Mouse (Mus musculus) hindbrain, embryonic 13.5 days (tissue): ENCODE measurements around the gene Phpt1. TPM values are rescaled to one million over a fixed set of nuclear protein-coding genes. Genes with fewer than 3 reads are reported as not detected.
A peak's percentile ranks its signal among the peaks of the same experiment; 100 is the strongest.

Experiments
- ATAC-seq: fragments of 200-750 bp; cut with Nextera tagmentation; 2 replicates; pipeline ENCODE4 v1.8.0; 2017; ENCODE audit warnings: moderate TSS enrichment; ENCODE audit not compliant: low FRiP score
- H3K27ac ChIP-seq: fragments of 300-500 bp; sonication (generic); 2 replicates; pipeline ENCODE4 v1.5.1; 2015; ENCODE audit warnings: inconsistent platforms, mild to moderate bottlenecking, moderate library complexity
- H3K27me3 ChIP-seq: fragments of 300-500 bp; sonication (generic); 2 replicates; pipeline ENCODE4 v1.6.1; 2015; ENCODE audit warnings: mild to moderate bottlenecking, inconsistent platforms
- H3K36me3 ChIP-seq: fragments of 300-500 bp; sonication (generic); 2 replicates; pipeline ENCODE4 v1.6.1; 2015; ENCODE audit warnings: mild to moderate bottlenecking, inconsistent platforms
- H3K4me1 ChIP-seq: fragments of 300-500 bp; sonication (generic); replicated peaks from 2 replicates; pipeline ENCODE4 v1.6.1; 2015; ENCODE audit warnings: inconsistent platforms
- H3K4me2 ChIP-seq: fragments of 300-500 bp; sonication (generic); 2 replicates; pipeline ENCODE4 v1.6.1; 2015; ENCODE audit warnings: inconsistent platforms, mild to moderate bottlenecking, moderate library complexity
- H3K4me3 ChIP-seq: fragments of 300-500 bp; sonication (generic); 2 replicates; pipeline ENCODE4 v1.5.1; 2015; ENCODE audit warnings: mild to moderate bottlenecking, inconsistent platforms
- H3K9ac ChIP-seq: fragments of 300-500 bp; sonication (generic); 2 replicates; pipeline ENCODE4 v1.6.1; 2015; ENCODE audit warnings: mild to moderate bottlenecking, inconsistent platforms
- H3K9me3 ChIP-seq: fragments of 300-500 bp; sonication (generic); 2 replicates; pipeline ENCODE4 v1.6.1; 2016; ENCODE audit warnings: inconsistent platforms
- WGBS: fragments of 180-500 bp; shearing (Covaris S2); methylation state at CpG from one replicate; pipeline ENCODE4 v1.1.7; 2015; 5-methylcytosine and 5-hydroxymethylcytosine counted together
- polyA plus RNA-seq: library from polyadenylated mRNA; unstranded; fragments of >200 nt; fragmentation: Nextera tagmentation; extraction: Ambion mirVana; gene quantifications from 2 replicates; pipeline ENCODE4 v1.2.1, GENCODE M21; 2015

The Phpt1 gene
- polyA plus RNA-seq, 1 experiment from 2014 or later: 179 TPM

- H3K27me3 ChIP-seq: no peaks in the 10 kb centered on the region
- H3K36me3 ChIP-seq: no peaks in the 10 kb centered on the region
- H3K4me3 ChIP-seq: no peak overlapping the region
- H3K9me3 ChIP-seq: no peaks in the 10 kb centered on the region
- H3K4me2 ChIP-seq: no peak overlapping the region
- 42% methylated on average over 5 of the region's 5 CpGs for WGBS
- ATAC-seq: no peak
- H3K9ac ChIP-seq: no peak overlapping the region
- H3K4me1 ChIP-seq: peaks cover 5% of the 10 kb centered on the region
- no peak overlapping the region for H3K27ac ChIP-seq
Measured at GRCm38 (mm10) chr2:25551186-25551585, 23.8 kb downstream of the Phpt1 start.

- Histone ChIP-seq H3K9ac (no peak overlapping the region), H3K4me2 (no peak overlapping the region), H3K9me3 (no peaks in the 10 kb centered on the region), H3K27me3 (no peaks in the 10 kb centered on the region), H3K36me3 (no peaks in the 10 kb centered on the region), H3K4me1 (peaks cover 21% of the 10 kb centered on the region), H3K4me3 (no peak overlapping the region), H3K27ac (no peak overlapping the region)
- 76% methylated on average over 9 of the region's 9 CpGs for WGBS
- ATAC-seq: no peak
Measured at GRCm38 (mm10) chr2:25549021-25549991, 25.7 kb downstream of the Phpt1 start.

- H3K9ac ChIP-seq: peak within 1 kb of the TSS; percentile 80
- H3K36me3 ChIP-seq: no peaks in the 10 kb centered on the region
- H3K4me1 ChIP-seq: peaks cover 23% of the 10 kb centered on the region
- H3K4me3 ChIP-seq: peak within 1 kb of the TSS; percentile 63
- ATAC-seq: peak; percentile 99
- no peaks in the 10 kb centered on the region for H3K9me3 ChIP-seq
- H3K4me2 ChIP-seq: peak within 1 kb of the TSS; percentile 80
- H3K27ac ChIP-seq: peak within 1 kb of the TSS; percentile 52; the same call in 1 of the 2 replicates
- no peaks in the 10 kb centered on the region for H3K27me3 ChIP-seq
- 3% methylated on average over 48 of the region's 48 CpGs for WGBS
Measured at GRCm38 (mm10) chr2:25546811-25547491, 28.1 kb downstream of the Phpt1 start, which contains the start of gene Traf2. TSS of gene Traf2 (minus strand) at chr2:25546940.

GRCm38 (mm10) chr2:25545996-25546810 lies 28.8 kb downstream of the Phpt1 start:
- peak; percentile 57 for ATAC-seq
- Histone ChIP-seq H3K4me3 (peak overlapping the region; percentile 63), H3K9ac (peak overlapping the region; percentile 80), H3K27me3 (no peaks in the 10 kb centered on the region), H3K4me2 (peak overlapping the region; percentile 80), H3K9me3 (no peaks in the 10 kb centered on the region), H3K36me3 (no peaks in the 10 kb centered on the region), H3K27ac (peak overlapping the region; percentile 52; the same call in 1 of the 2 replicates), H3K4me1 (peaks cover 27% of the 10 kb centered on the region)
- 9% methylated on average over 42 of the region's 43 CpGs for WGBS

GRCm38 (mm10) chr2:25541644-25542367 lies 33.2 kb downstream of the Phpt1 start:
- Histone ChIP-seq H3K36me3 (peaks cover 12% of the 10 kb centered on the region), H3K27ac (no peak overlapping the region), H3K9me3 (no peaks in the 10 kb centered on the region), H3K4me3 (no peak overlapping the region), H3K9ac (0 out of 2 replicates have a peak overlapping the region, but pooled peaks have one; percentile 9), H3K27me3 (no peaks in the 10 kb centered on the region), H3K4me2 (no peak overlapping the region), H3K4me1 (peaks cover 24% of the 10 kb centered on the region)
- WGBS: 86% methylated on average over 10 of the region's 10 CpGs
- no peak for ATAC-seq

GRCm38 (mm10) chr2:25540541-25540948 lies 34.5 kb downstream of the Phpt1 start:
- H3K27ac ChIP-seq: no peak overlapping the region
- ATAC-seq: no peak
- H3K4me2 ChIP-seq: no peak overlapping the region
- H3K4me1 ChIP-seq: peaks cover 17% of the 10 kb centered on the region
- WGBS: 94% methylated on average over 4 of the region's 4 CpGs
- H3K36me3 ChIP-seq: peaks cover 24% of the 10 kb centered on the region
- no peaks in the 10 kb centered on the region for H3K27me3 ChIP-seq
- no peak overlapping the region for H3K4me3 ChIP-seq
- no peaks in the 10 kb centered on the region for H3K9me3 ChIP-seq
- no peak overlapping the region for H3K9ac ChIP-seq

GRCm38 (mm10) chr2:25536531-25536930 lies 38.5 kb downstream of the Phpt1 start:
- H3K27me3 ChIP-seq: no peaks in the 10 kb centered on the region
- H3K4me2 ChIP-seq: no peak overlapping the region
- no peak for ATAC-seq
- H3K9me3 ChIP-seq: no peaks in the 10 kb centered on the region
- peaks cover 37% of the 10 kb centered on the region for H3K36me3 ChIP-seq
- no peak overlapping the region for H3K4me3 ChIP-seq
- no peak overlapping the region for H3K27ac ChIP-seq
- H3K4me1 ChIP-seq: no peaks in the 10 kb centered on the region
- 92% methylated on average over 8 of the region's 8 CpGs for WGBS
- no peak overlapping the region for H3K9ac ChIP-seq

- H3K27ac ChIP-seq: no peak overlapping the region
- no peak overlapping the region for H3K9ac ChIP-seq
- 100% methylated on average over 2 of the region's 2 CpGs for WGBS
- peaks cover 46% of the 10 kb centered on the region for H3K36me3 ChIP-seq
- H3K4me1 ChIP-seq: no peaks in the 10 kb centered on the region
- H3K27me3 ChIP-seq: no peaks in the 10 kb centered on the region
- H3K4me3 ChIP-seq: no peak overlapping the region
- ATAC-seq: no peak
- H3K9me3 ChIP-seq: no peaks in the 10 kb centered on the region
- H3K4me2 ChIP-seq: no peak overlapping the region
Measured at GRCm38 (mm10) chr2:25534866-25535182, 40.2 kb downstream of the Phpt1 start.

- Histone ChIP-seq H3K9me3 (no peaks in the 10 kb centered on the region), H3K27me3 (no peaks in the 10 kb centered on the region), H3K4me2 (no peak overlapping the region), H3K9ac (0 out of 2 replicates have a peak overlapping the region, but pooled peaks have one; percentile 8), H3K4me1 (no peaks in the 10 kb centered on the region), H3K4me3 (no peak overlapping the region), H3K36me3 (peaks cover 51% of the 10 kb centered on the region), H3K27ac (no peak overlapping the region)
- ATAC-seq: no peak
- 89% methylated on average over 3 of the region's 3 CpGs for WGBS
Measured at GRCm38 (mm10) chr2:25534178-25534865, 40.7 kb downstream of the Phpt1 start.

GRCm38 (mm10) chr2:25533707-25534106 lies 41.3 kb downstream of the Phpt1 start:
- Histone ChIP-seq H3K9me3 (no peaks in the 10 kb centered on the region), H3K27ac (no peak overlapping the region), H3K36me3 (peaks cover 57% of the 10 kb centered on the region), H3K4me3 (no peak overlapping the region), H3K4me1 (no peaks in the 10 kb centered on the region), H3K27me3 (no peaks in the 10 kb centered on the region), H3K4me2 (no peak overlapping the region), H3K9ac (no peak overlapping the region)
- 91% methylated on average over 2 of the region's 2 CpGs for WGBS
- no peak for ATAC-seq
